Mouse (Mus musculus) cerebral cortex, adult 2 months (tissue): ENCODE results near the gene Anxa6.

Source experiments
- WGBS: fragments of 180-500 bp; shearing (Covaris S2); methylation state at CpG from one replicate; pipeline ENCODE4 v1.1.7; 2018; 5-methylcytosine and 5-hydroxymethylcytosine counted together

Anxa6 gene

DNA sequence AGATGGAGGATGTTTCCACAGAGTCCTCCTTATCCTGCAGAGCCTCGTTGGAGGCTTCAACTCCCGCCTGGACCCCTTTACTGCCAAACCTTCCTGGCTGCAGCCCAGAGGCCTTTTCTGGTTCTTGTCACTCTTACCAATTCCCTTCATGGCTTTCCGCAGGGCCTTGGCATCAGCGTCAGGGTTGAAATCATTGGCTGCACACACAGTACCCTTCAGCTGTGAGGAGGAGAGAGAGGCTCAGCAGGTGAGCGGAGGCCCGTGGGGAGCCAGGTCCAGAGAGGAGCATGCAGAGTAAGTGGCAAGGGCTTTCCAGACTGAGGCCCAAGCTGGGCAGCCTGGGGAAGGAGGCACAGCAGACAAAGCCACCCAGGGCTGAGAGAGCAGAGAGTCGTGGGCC, 37.1 kb downstream of the Anxa6 start:
- WGBS = 61% methylated on average over 7 of the region's 7 CpGs

DNA sequence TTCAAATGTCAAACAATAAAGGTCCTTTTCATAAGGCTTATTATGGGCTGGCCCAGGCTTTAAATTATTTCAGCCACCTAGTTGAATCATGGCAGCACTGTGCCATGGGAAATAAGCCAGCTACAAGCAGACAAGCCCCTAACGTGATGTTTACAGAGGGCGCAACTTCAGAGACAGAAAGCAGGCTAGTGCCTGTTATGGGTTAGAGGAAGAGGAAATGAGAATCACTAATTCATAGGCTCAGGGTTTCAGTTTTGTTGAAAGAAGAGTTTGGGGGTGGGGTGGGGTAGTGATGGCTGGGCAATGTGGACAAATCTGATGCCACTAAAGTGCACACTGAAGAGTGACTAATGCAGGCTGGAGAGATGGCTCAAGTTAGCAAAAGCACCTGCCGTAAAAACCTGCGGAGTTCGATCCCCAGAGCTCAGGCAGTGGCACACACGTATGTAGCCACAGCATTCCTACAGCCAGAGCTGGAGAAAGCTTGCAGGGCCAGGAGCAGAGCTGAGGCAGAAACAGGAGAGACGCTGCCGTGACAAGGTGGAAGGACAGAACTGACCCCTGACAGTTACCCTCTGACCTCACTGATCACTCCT, 44.4 kb downstream of the Anxa6 start:
- 84% methylated on average over 8 of the region's 8 CpGs for WGBS

DNA sequence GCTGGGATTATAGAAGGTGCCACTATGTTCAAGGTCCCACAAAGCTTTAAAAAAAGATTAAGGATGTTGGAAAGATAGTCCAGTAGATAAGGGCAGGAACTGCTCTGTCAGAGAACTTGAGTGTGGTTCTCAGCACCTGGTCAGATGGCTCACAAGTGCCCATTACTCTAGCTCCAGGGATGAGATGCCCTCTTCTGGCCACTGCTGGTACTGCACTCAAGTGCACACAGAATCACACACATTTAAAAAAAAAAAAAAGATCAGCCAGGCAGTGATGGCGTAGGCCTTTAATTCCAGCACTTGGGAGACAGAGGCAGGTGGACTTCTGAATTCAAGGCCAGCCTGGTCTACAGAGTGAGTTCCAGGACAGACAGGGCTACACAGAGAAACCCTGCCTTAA, 45.3 kb downstream of the Anxa6 start:
- WGBS = 100% methylated on average over 1 of the region's 1 CpGs

DNA sequence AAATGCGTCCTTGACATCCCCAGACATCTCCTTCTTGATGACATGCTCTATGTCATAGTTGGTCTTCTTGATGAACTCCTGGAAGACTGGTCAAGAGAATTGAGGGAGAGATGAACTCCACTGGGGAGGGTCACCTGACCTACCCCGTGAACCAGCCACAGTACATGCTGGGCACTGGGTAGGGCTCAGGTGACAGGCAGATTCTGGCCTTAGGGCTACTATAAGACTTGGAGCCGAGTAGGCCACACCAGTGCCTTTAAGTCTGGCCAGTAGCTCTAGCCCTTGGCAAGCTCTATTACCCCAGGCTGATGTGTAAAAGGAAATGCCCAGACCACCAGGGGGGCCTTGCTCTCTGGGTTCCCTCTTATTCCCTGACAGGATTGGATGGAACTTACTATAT, 48.2 kb downstream of the Anxa6 start:
- WGBS = 81% methylated on average over 3 of the region's 3 CpGs

DNA sequence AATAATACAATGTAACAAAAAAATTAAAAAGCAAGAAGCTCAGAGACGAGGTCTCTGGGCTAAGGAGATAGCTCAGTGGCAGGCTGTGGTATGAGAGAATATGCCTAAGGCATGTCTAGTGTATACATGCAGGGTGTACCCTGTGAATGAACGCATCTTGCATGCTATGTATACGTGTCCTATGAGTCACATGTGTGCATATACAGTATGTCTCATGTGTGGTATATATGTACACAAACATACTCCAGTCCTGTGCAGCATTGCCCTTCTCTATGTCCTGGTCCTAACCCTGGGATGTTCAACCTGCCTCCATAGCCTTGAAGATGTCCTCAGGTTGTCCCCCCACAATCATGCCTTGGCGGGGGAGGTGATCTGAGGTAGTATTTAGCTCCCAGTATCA, 48.7 kb downstream of the Anxa6 start:
- 48% methylated on average over 4 of the region's 4 CpGs for WGBS

DNA sequence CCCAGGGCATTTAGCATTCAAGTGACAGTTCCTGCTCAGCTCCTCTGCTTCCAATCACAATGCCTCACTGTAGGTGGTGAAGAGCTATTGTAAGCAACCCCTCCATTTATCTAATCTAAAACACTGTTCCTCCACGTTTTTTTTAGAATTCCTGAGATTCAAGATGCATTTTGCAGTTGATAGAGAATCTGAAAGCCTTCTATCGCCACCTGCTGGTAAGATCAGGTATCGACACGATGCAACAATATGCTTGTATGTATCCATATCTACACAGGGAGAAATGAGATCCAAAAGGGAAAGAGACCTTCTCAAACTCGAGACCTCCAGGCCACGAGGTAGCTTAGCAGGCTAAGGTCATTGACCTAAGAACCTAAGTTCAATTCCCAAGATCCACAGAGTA, 49.2 kb downstream of the Anxa6 start:
- WGBS = 0% methylated on average over 6 of the region's 6 CpGs

DNA sequence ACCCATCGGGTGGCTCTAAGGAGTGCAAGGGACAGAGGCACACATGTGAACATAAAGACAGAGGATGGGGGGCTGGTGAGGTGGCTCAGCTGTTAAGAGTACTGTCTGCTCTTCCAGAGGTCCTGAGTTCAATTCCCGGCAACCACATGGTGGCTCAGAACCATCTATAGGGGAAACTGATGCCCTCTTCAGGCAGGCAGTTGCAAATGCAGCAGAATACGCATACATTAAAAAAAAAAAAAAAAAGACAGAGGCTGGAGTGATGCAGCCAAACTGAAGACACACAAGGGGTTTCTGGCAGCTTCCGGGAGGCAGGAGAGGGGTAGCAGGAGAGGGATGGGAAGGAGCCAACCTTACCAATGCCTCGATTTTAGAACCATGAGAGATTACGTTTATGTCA, 50.7 kb downstream of the Anxa6 start:
- 82% methylated on average over 6 of the region's 6 CpGs for WGBS

DNA sequence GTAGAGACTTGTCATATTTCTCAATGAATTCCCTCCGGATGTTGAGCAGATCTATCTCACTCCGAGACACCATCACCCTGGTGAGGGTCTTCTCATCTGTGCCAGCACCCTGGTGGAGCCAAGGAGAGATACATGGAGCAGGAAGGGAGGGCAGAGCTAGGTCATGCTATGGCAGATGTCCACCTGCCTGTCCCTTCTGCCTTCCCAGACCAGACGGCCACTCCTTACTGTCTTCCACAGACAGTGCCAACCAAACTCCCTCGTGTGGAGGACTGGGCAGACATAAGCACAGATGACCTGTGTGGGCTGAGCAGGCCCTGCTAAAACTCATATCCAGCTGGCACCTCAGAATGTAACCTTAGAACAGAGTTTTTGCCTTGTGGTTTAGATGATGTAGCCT, 51.6 kb downstream of the Anxa6 start:
- WGBS = 91% methylated on average over 4 of the region's 4 CpGs

DNA sequence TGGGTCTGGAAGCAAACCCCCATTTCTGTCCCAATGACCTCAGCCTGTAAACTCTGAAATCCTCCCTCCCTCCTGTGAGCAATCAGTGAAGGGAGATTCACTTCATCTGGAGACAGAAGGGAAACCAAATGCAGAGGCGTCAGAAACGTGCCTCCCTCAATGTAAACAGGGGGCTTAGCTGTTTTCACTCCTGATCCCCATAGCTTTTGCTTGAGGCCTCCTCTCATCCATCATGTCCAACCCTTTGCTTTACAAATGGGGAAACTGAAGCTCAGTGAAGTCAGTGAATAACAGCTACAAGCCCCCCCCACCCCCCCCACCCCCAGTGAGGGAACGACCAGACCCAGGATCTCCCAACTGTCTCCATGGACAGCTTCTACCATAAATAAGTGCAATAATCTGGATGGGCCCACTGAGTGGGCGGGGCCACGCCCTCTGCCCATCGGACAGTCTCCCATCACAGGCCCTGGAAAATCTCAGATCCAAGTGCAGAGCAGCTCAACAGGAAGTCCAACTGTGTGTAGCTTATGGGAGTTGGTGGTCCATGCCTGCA, 55.8 kb downstream of the Anxa6 start:
- WGBS = 62% methylated on average over 6 of the region's 6 CpGs

DNA sequence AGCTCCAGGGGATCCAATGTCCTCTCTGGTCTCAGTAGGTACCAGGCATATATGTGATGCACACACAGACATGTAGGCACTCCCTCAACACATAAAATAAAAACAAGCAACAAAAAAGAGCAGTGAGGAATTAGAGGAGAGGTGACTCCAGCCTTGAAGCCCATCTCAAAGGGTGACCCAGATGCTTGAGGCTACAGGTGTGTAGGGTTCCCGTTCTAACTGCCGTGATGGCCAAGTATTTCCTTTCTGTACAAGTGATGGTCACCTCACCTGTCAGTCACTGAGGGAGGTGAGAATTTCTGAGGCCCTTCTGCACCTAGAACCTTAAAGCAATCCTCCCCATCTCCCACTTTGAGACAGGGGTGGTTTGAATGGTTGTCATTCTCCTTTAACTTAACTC, 56.9 kb downstream of the Anxa6 start:
- WGBS = 96% methylated on average over 2 of the region's 2 CpGs

DNA sequence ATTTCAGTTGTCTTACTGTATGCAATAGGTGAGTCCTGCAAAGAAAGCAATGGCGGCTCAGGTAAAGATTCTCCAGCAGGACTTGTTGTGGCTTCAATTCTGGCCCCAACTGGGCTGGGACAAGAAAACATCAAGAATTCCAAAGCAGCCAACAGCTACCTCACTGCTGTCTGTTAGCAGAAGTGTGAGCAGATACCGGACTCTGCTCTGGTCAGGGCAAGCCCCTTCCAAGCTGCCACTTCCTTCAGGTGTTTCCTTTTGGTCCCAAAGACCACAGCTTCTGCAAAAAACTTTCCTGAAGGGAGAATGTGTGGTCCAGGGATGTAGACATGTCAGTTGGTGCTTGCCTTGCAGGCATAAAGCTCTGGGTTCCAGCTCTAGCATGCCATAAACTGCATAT, 57.5 kb downstream of the Anxa6 start:
- 86% methylated on average over 2 of the region's 2 CpGs for WGBS

DNA sequence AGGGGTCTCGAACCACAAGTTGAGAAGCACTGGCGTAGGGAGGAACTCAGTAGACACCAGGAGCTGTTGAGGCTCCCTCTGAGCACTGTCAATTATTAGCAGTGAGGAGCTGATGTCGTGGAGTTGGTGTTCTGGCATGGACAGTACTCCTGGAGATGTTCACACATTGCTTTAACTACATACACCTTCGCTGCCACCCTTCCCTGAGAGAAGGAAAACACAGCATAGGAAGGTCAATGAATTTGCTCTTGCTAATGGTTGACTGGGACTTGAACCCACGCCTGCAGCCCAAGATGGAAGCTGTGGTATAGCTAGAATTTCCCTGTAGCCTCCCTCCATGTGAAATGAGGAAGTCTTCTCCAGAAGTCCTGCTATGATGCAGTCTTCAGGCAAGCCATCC, 57.9 kb downstream of the Anxa6 start:
- 89% methylated on average over 5 of the region's 5 CpGs for WGBS

DNA sequence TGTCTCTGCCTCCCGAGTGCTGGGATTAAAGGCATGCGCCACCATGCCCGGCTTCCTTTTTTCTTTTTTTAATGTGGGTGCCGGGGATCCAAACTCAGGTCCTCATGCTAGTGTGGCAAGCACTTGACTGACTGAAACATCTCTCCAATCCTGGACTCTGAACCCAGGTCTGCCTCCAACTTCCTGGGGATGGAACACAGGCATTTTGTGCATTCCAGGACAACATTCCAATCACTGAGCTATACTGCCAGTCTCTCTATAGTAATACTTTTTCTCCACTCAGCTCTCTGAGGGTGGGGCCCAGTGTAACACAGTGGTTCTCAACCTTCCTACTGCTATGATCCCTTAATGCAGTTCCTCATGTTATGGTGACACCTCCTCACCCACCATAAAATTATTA, 58.6 kb downstream of the Anxa6 start:
- WGBS = 92% methylated on average over 4 of the region's 4 CpGs

DNA sequence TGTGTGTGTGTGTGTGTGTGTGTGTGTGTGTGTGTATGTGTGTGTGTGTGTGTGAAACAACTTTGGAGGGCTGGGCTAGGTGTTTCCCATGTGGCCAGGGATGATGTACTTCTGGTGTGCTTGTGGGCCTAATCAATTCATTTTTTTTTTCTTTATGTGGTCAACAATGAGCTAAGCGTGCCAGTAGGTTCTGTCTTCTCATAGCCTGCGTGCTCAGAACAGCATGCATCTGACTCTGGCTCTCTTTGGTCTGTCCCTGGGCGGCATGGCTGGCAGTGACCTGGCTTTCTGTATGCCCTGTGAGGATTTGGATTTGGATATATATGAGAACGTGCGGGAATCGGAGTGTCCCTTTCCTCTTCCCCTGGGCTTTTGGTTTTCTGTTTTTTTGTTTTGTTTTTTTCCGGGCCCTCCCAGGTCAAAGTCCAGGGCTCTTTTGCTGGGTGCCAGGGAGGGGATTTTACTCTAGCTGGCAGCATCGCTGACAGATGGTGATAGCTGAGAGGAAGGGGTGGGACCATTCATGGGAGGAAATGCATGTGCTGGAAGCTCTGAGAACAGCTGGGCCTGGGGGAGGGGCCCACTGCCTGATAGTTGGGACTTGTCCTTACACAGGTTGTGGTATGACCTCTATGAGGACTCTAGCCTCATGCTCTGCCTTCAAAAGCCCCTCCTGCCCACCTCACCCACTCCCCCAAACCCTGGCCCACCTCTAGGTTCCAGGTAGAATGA, 59.6 kb downstream of the Anxa6 start:
- 48% methylated on average over 8 of the region's 8 CpGs for WGBS

DNA sequence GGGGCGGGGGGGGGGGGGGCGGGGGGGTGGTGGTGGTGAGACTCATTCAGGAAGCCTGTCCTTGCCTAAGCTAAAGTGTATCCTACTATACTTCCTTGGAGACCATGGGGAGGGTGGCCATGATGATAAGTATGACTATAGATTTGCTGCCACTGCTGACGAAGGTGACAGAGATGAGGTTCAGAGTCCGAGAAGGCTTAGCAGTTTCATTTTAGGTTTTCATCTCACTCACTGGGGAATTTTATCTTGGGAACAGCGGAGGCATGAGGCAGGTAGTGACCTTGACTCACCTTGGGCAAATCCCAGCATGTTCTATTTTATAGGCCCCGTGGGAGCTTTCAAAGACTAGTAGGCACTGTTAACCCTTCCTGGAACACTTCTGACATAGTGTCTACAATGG, 60.5 kb downstream of the Anxa6 start:
- WGBS = 74% methylated on average over 6 of the region's 6 CpGs

DNA sequence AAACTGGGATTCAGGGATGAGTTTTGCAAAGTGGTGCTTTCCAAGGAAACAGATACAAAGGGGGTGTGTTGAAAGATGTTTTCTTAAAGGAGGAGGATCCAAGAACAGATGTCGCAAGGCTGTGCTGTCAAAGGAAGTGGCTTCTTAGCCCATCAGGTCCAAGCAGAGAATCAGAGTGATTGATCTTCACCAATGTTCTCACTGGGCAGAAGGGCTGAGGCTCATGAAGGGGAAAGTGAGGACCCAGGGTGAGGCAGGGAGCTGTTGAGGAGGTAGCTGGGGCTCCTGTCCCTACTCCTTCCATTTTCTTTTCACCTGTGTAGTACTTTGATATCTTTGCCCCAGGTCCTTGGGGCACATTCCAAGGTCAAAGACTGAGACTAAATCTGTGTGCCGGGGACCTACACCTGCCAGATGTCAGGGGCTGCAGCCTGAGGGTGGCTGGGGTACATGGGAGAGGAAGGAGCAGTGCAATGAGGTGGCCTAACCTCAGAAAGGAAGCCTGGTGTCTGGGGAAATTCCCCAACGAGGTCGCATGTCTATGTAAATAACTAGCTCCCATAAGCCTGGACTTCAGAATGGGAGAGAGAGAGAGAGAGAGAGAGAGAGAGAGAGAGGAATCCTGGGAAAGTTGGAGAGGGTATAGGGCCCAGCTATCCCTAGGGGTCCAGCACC, 61.1 kb downstream of the Anxa6 start:
- WGBS = 66% methylated on average over 4 of the region's 4 CpGs

DNA sequence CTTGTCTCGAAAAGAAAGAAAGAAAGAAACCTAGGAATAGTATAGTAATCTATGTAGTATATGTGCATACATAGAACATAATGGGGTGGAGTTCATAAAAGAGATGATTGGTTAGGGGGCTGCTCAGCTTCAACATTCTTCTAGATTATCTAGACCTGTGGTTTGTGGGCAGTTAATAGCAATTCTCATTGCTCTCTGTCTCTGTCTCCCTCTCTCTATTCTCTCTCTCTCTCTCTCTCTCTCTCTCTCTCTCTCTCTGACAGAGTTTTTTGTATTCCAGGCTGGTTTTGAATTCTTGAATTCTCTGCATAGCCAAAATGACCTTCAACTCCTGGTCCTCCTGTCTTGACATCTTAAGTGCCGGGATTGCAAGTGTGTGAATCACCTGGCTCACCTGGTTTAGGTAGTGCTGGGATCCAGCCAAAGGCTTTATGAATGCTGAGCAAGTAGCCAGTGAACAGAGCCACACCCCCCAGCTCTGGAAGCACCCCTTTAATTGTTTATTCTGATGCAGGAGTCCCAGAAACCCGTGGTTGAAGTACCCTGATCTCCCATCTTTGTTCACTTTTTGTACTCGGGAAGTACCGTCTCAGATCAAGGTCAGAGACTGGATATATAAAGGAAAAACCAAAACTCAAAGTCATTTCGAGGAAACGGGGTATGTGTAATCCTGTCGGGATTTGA, 61.7 kb downstream of the Anxa6 start:
- WGBS = 59% methylated on average over 8 of the region's 8 CpGs

DNA sequence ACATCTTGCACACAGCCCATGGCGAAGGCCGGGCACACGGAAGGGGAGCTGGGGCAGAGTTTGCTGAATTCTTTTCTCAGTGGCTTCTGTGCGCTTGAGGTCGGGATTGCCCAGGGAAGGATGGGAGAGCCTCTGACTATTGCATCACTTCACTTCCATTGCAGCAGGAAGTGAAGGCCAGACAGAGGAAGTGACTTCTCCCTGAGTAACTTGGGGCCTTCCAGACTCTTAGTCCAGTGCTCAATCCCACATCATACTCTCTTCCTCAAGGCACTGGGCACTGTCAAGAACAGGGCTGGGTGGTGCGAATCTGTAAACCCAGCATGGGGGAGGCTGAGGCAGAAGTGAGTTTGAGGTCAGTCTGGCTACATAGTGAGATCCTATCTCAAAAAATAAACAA, 68.0 kb downstream of the Anxa6 start:
- 81% methylated on average over 6 of the region's 6 CpGs for whole genome bisulfite sequencing

DNA sequence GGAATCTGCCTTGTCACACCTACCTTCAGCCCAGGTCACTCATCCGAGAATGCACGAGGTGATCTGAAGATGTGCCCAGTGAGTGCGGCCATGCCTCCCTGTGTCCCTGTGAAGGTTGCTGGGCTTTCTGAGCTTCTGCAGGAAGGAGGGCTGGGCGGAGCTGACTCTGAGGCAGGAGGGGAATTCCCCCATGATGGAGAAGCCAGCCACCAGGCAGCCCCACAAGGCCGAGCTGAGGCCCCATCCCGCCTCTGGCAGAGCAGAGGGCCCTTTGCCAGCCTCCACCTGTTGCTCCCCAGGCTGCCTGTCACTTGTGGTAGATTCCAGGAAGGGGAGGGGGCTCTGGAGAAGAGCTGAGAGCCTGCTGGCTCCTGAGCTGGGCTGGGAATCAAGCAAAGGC, 70.4 kb downstream of the Anxa6 start, which contains the start of gene Tnip1:
Gene Tnip1 (minus strand): TSS at position 108 of the 400 bp plus-strand sequence.
- 85% methylated on average over 6 of the region's 6 CpGs for WGBS

DNA sequence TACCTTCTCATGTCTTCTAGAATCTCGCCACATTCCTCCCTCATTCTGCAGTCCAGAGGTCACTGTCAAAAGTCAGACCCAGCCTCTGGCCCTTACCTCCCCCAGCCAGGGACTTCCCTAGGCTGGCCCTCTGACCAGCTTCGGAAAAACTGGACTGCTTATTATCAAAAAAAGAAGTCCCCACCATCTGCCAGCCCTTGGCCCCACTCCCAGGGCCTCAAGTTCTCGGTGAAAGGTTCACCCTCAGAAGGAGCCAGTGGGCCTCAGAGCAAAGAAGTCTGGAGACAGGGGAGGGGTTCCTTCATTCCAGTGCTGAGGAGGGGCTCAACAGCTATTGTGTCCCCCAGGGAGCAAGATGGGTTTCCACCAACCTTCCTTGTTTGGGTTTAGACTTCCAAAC, 71.3 kb downstream of the Anxa6 start:
- WGBS = 66% methylated on average over 3 of the region's 3 CpGs

DNA sequence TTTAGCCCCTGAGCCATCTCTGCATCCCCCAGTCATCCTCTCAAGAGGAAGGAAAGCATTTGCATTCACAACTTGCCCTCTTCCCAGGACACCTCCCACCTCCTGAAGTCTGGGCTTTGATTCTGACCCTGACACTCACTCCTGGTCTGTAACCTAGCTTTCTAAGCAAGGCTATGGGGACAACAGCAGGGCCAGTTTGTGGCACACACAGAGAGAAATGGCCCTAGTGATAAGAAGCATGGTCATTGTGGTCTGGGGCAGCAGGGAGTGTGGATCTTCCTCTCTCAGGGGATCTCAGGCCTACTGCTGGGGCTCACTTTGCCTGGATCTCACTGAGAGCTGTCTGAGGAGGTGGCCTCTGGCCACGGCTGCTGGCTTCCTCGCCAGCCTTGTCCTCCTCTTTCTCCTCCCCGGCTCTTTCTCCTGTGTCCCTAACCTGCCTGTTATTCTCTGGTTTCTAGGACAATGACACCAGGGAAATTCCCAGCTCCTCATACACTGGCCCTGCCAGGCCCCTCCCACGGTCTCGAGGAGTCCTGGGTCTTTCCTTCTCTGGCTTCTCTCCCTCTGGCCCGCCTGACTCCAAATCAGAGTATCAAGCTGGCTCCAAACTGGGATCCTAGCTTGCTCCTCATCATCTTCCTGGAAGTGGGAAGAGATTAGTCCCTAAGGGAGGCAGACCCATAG, 71.9 kb downstream of the Anxa6 start:
- WGBS = 88% methylated on average over 6 of the region's 6 CpGs

DNA sequence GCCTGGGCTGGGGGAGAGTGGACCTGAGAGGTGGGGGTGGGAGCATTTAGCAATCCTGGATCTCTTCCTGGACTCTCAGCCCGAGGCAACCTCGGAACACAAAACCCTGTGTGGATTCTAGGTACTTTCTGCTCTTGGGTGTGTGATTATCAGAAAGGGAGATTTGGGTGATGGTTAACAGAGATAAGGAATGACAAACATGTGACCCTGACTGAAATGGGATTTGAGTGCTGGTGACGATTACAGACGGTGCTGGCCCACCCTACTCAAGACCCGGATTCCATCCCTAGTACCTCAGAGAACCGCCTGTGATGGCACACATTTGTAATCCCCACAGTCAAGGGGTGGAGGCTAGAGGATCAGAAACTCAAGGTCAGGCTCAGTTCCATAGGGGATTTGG, 73.0 kb downstream of the Anxa6 start:
- 89% methylated on average over 6 of the region's 6 CpGs for WGBS
